7 mouse cellular contexts compared by ENCODE assay signal in genomic region chr8:104541515-104541880, GRCm38 (mm10). TPM values are rescaled to one million over a fixed set of nuclear protein-coding genes. Genes with fewer than 3 reads are reported as not detected.
A peak's percentile ranks its signal among the peaks of the same experiment; 100 is the strongest.
DNase-seq lines count a peak whose midpoint lies in the region; ATAC-seq and TF ChIP-seq lines count a peak whose summit lies in the region.

No protein-coding gene starts in this region.

- peak overlapping the region; percentile 38 for H3K4me3 ChIP-seq in lung, embryonic 15.5 days
- peak overlapping the region; percentile 51 for H3K4me3 ChIP-seq in forebrain, embryonic 15.5 days
- H3K4me3 ChIP-seq in limb, embryonic 14.5 days (replicated peaks; ENCODE audit: low read length): peak overlapping the region; percentile 41
- peak overlapping the region; percentile 57 for H3K4me3 ChIP-seq in small intestine, adult 2 months (ENCODE audit: low read depth, low read length)

- no peaks in the 10 kb centered on the region for H3K36me3 ChIP-seq in lung, embryonic 15.5 days
- H3K36me3 ChIP-seq in forebrain, embryonic 15.5 days: no peaks in the 10 kb centered on the region
- H3K36me3 ChIP-seq in limb, embryonic 14.5 days (ENCODE audit: control insufficient read depth, insufficient read depth, low read length): no peaks in the 10 kb centered on the region
- H3K36me3 ChIP-seq in small intestine, adult 2 months (ENCODE audit: control insufficient read depth, insufficient read depth, low read length): no peaks in the 10 kb centered on the region

- no peak overlapping the region for H3K27ac ChIP-seq in lung, embryonic 15.5 days
- no peak overlapping the region for H3K27ac ChIP-seq in forebrain, embryonic 15.5 days (replicated peaks)
- H3K27ac ChIP-seq in limb, embryonic 14.5 days (replicated peaks; ENCODE audit: low read depth, low read length): no peak overlapping the region
- no peak overlapping the region for H3K27ac ChIP-seq in small intestine, adult 2 months (ENCODE audit: insufficient read depth, low read depth, low read length)

- H3K4me1 ChIP-seq in lung, embryonic 15.5 days: peaks cover 10% of the 10 kb centered on the region
- peaks cover 19% of the 10 kb centered on the region for H3K4me1 ChIP-seq in forebrain, embryonic 15.5 days
- 0 out of 2 replicates have a peak, but pooled peaks cover 8% of the 10 kb centered on the region for H3K4me1 ChIP-seq in limb, embryonic 14.5 days (ENCODE audit: control insufficient read depth, insufficient read depth, low read length)
- peaks cover 9% of the 10 kb centered on the region; the same call in 1 of the 2 replicates for H3K4me1 ChIP-seq in small intestine, adult 2 months (ENCODE audit: control insufficient read depth, insufficient read depth, insufficient read length, low read length)

- peak overlapping the region; percentile 81 for H3K4me2 ChIP-seq in lung, embryonic 15.5 days
- peak overlapping the region; percentile 92 for H3K4me2 ChIP-seq in forebrain, embryonic 15.5 days (replicated peaks)
- H3K4me2 ChIP-seq in limb, embryonic 14.5 days (replicated peaks; ENCODE audit: low read depth, low read length, severe bottlenecking): peak overlapping the region; percentile 85

- 14% methylated on average over 8 of the region's 8 CpGs for WGBS in lung, embryonic 15.5 days
- WGBS in forebrain, embryonic 15.5 days: 10% methylated on average over 8 of the region's 8 CpGs
- WGBS in limb, embryonic 14.5 days: 14% methylated on average over 8 of the region's 8 CpGs
- WGBS in small intestine, adult 2 months: 15% methylated on average over 8 of the region's 8 CpGs

- no peak for ATAC-seq in lung, embryonic 15.5 days (ENCODE audit: borderline replicate concordance, extremely low read depth, low FRiP score, low TSS enrichment)
- no peak for ATAC-seq in forebrain, embryonic 15.5 days (replicated peaks)
- ATAC-seq in limb, embryonic 14.5 days (ENCODE audit: low FRiP score, low read depth): no peak

- TF ChIP-seq POLR2A in limb, embryonic 14.5 days (IDR thresholded peaks at IDR 0.05; ENCODE audit: borderline replicate concordance, extremely low read depth, insufficient read depth, insufficient read length): no peak
- TF ChIP-seq POLR2A in small intestine, adult 2 months (IDR thresholded peaks at IDR 0.05; ENCODE audit: low read depth, low read length): no peak

- H3K9ac ChIP-seq in lung, embryonic 15.5 days: no peak overlapping the region
- H3K9ac ChIP-seq in forebrain, embryonic 15.5 days (replicated peaks): peak overlapping the region; percentile 39; the same call in 1 of the 2 replicates
- 0 out of 2 replicates have a peak overlapping the region, but pooled peaks have one; percentile 41 for H3K9ac ChIP-seq in limb, embryonic 14.5 days (ENCODE audit: low read depth, low read length, severe bottlenecking)

- no peak for DNase-seq in lung, postnatal 10 days
- no peak for DNase-seq in limb, embryonic 14.5 days (ENCODE audit: low spot score)
- no peak for DNase-seq in adipocyte (ENCODE audit: low spot score)
- DNase-seq in right cerebral cortex, adult 2 months (ENCODE audit: low spot score in 2 of 2): no peak

- H3K27me3 ChIP-seq in lung, embryonic 15.5 days: peaks cover 70% of the 10 kb centered on the region
- H3K27me3 ChIP-seq in forebrain, embryonic 15.5 days: peaks cover 39% of the 10 kb centered on the region
- H3K27me3 ChIP-seq in limb, embryonic 14.5 days (ENCODE audit: control insufficient read depth, insufficient read depth, low read length): peaks cover 48% of the 10 kb centered on the region
- H3K27me3 ChIP-seq in small intestine, adult 2 months (ENCODE audit: control insufficient read depth, insufficient read depth, low read length): peaks cover 26% of the 10 kb centered on the region

- TF ChIP-seq CTCF in small intestine, adult 2 months (IDR thresholded peaks at IDR 0.05; ENCODE audit: extremely low read depth, insufficient read length, insufficient replicate concordance, low read depth, low read length): no peak

- no peaks in the 10 kb centered on the region for H3K9me3 ChIP-seq in lung, embryonic 15.5 days
- no peaks in the 10 kb centered on the region for H3K9me3 ChIP-seq in forebrain, embryonic 15.5 days
- no peaks in the 10 kb centered on the region for H3K9me3 ChIP-seq in limb, embryonic 14.5 days (ENCODE audit: control insufficient read depth, low read length)

RNA-seq across cellular contexts. Expression of gene Car7, which starts 7.0 kb away (rescaled TPM):
- polyA plus RNA-seq in lung, embryonic 15.5 days (2015; fragmentation: Nextera tagmentation; extraction: Ambion mirVana): 0.65 and 0.97 TPM in 2 replicates
- 1.7 and 2.0 TPM in 2 replicates for polyA plus RNA-seq in forebrain, embryonic 15.5 days (2015; fragmentation: Nextera tagmentation; extraction: Ambion mirVana)
- 0.53 and 1.0 TPM in 2 replicates for polyA plus RNA-seq in limb, embryonic 14.5 days (2012; rRNA removed)
- polyA plus RNA-seq in limb, embryonic 14.5 days (2014; fragmentation: Nextera tagmentation; extraction: Ambion mirVana): 0.65 and 0.66 TPM in 2 replicates
- polyA plus RNA-seq in small intestine, adult 2 months (2012; rRNA removed): 0.98 and 2.1 TPM in 2 replicates

RNA-seq across cellular contexts. Expression of gene Nae1, which starts 7.1 kb away (rescaled TPM):
- polyA plus RNA-seq in lung, embryonic 15.5 days (2015; fragmentation: Nextera tagmentation; extraction: Ambion mirVana): 87.4 and 97.8 TPM in 2 replicates
- polyA plus RNA-seq in forebrain, embryonic 15.5 days (2015; fragmentation: Nextera tagmentation; extraction: Ambion mirVana): 116 and 124 TPM in 2 replicates
- polyA plus RNA-seq in limb, embryonic 14.5 days (2012; rRNA removed): 75.7 and 84.2 TPM in 2 replicates
- polyA plus RNA-seq in limb, embryonic 14.5 days (2014; fragmentation: Nextera tagmentation; extraction: Ambion mirVana): 97.1 and 97.8 TPM in 2 replicates
- polyA plus RNA-seq in small intestine, adult 2 months (2012; rRNA removed): 1.4 and 3.0 TPM in 2 replicates

RNA-seq across cellular contexts. Expression of gene Terb1, which starts 31.8 kb away (rescaled TPM):
- 0.19 and 0.40 TPM in 2 replicates for polyA plus RNA-seq in lung, embryonic 15.5 days (2015; fragmentation: Nextera tagmentation; extraction: Ambion mirVana)
- 0.17 and 0.19 TPM in 2 replicates for polyA plus RNA-seq in forebrain, embryonic 15.5 days (2015; fragmentation: Nextera tagmentation; extraction: Ambion mirVana)
- polyA plus RNA-seq in limb, embryonic 14.5 days (2012; rRNA removed): 0.23 and 0.29 TPM in 2 replicates
- 0.44 and 0.48 TPM in 2 replicates for polyA plus RNA-seq in limb, embryonic 14.5 days (2014; fragmentation: Nextera tagmentation; extraction: Ambion mirVana)
- 0.06 TPM in 1 of 2 replicates, not detected in the other for polyA plus RNA-seq in small intestine, adult 2 months (2012; rRNA removed)

RNA-seq across cellular contexts. Expression of gene Pdp2, which starts 49.8 kb away (rescaled TPM):
- polyA plus RNA-seq in lung, embryonic 15.5 days (2015; fragmentation: Nextera tagmentation; extraction: Ambion mirVana): 8.8 and 9.2 TPM in 2 replicates
- polyA plus RNA-seq in forebrain, embryonic 15.5 days (2015; fragmentation: Nextera tagmentation; extraction: Ambion mirVana): 17.8 and 18.7 TPM in 2 replicates
- 4.9 and 5.0 TPM in 2 replicates for polyA plus RNA-seq in limb, embryonic 14.5 days (2012; rRNA removed)
- 9.3 and 9.7 TPM in 2 replicates for polyA plus RNA-seq in limb, embryonic 14.5 days (2014; fragmentation: Nextera tagmentation; extraction: Ambion mirVana)
- polyA plus RNA-seq in small intestine, adult 2 months (2012; rRNA removed): 1.9 and 5.8 TPM in 2 replicates

Comparison
In these comparisons a context has a peak if more than half of its experiments do, and no peak if none do; other contexts are left out.
1. RNA of gene Nae1, which starts 7.1 kb away (polyA plus RNA-seq): 116 to 124 TPM in forebrain, embryonic 15.5 days, 87.4 to 97.8 TPM in lung, embryonic 15.5 days and 75.7 to 97.8 TPM in limb, embryonic 14.5 days; 1.4 to 3.0 TPM in small intestine, adult 2 months; every median in the first group is over 10 times any median in the second.
2. Peak in every context shown above with its lines, with median percentiles within 50 percentile points of each other: H3K4me2 ChIP-seq and H3K4me3 ChIP-seq.